Mouse (Mus musculus): ENCODE measurements around the gene Olfr263. TPM values are rescaled to one million over a fixed set of nuclear protein-coding genes. Genes with fewer than 3 reads are reported as not detected.
"Not testable (repeated sequence)": the region's sequence is repeated elsewhere in the genome, so short reads cannot be mapped to it uniquely, and the experiment has no call there.

The Olfr263 gene
- not detected in 2 replicates for polyA plus RNA-seq (2015; fragmentation: Nextera tagmentation; extraction: Ambion mirVana)

DNA sequence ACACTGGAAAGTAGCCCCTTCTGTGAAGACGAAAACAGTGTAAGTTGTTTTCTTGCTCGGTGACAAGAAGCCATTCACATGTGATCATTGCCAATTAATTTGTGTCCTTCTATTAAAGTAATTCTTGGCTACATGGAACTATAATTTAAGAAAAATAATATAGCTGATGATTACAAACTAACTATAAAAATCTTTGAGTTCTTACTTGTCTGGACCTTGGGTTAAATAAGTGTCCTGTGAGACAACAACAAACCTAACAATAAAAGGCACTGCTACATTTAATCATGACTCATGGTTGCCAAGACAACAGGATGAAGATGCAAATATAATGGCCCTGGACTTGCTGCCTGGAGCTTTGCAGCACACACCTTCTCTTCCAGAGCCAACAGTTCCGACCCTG, at the start of gene Olfr263:
Gene Olfr263 (plus strand): TSS at position 301 of the 400 bp plus-strand sequence.
- WGBS (ENCODE audit: insufficient replicate concordance) = 69% methylated on average over 3 of the region's 3 CpGs
- ATAC-seq; H3K9ac ChIP-seq (replicated peaks); H3K4me3 ChIP-seq (ENCODE audit: low read depth, low read length); H3K27me3 ChIP-seq (ENCODE audit: insufficient read depth, low read length); H3K36me3 ChIP-seq (replicated peaks; ENCODE audit: insufficient read depth, low read length); DNase-seq; H3K27ac ChIP-seq (ENCODE audit: low read depth); H3K9me3 ChIP-seq (ENCODE audit: low read length); H3K4me2 ChIP-seq (ENCODE audit: low read depth, low read length); H3K4me1 ChIP-seq (ENCODE audit: insufficient read depth): not testable (repeated sequence)

DNA sequence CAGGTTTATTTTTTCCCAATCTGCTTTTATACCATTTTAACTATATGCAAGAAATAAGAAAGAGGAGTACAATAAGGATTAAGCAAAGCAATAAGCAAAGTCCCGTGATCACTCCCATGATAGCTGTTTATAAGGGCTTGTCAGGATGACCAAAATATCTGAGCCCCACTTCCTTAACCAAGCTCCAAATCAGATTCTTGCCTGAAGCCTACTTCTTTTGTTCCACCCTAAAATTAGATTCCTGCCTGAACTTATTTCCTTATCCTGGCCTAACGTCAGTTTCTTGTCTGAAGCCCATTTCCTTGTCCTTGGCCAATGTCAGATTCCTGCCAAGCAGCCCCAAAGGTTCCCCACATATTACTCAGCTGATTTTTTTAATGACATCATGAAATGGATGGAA, 46.8 kb upstream of the Olfr263 start:
- no peak overlapping the region for H3K4me3 ChIP-seq (ENCODE audit: low read depth, low read length)
- H3K27ac ChIP-seq (ENCODE audit: low read depth) = no peak overlapping the region
- H3K9me3 ChIP-seq (ENCODE audit: low read length) = no peaks in the 10 kb centered on the region
- no peak for DNase-seq
- no peaks in the 10 kb centered on the region for H3K27me3 ChIP-seq (ENCODE audit: insufficient read depth, low read length)
- no peaks in the 10 kb centered on the region for H3K36me3 ChIP-seq (replicated peaks; ENCODE audit: insufficient read depth, low read length)
- no peak for TF ChIP-seq CTCF (IDR thresholded peaks at IDR 0.05; ENCODE audit: low read depth)
- TF ChIP-seq EP300 (IDR thresholded peaks at IDR 0.05; ENCODE audit: low read depth) = no peak
- no peak overlapping the region for H3K9ac ChIP-seq (replicated peaks)
- no peak for ATAC-seq
- WGBS (ENCODE audit: insufficient replicate concordance) = 61% methylated on average over 2 of the region's 2 CpGs
- H3K4me1 ChIP-seq (ENCODE audit: insufficient read depth) = no peaks in the 10 kb centered on the region
- no peak overlapping the region for H3K4me2 ChIP-seq (ENCODE audit: low read depth, low read length)

DNA sequence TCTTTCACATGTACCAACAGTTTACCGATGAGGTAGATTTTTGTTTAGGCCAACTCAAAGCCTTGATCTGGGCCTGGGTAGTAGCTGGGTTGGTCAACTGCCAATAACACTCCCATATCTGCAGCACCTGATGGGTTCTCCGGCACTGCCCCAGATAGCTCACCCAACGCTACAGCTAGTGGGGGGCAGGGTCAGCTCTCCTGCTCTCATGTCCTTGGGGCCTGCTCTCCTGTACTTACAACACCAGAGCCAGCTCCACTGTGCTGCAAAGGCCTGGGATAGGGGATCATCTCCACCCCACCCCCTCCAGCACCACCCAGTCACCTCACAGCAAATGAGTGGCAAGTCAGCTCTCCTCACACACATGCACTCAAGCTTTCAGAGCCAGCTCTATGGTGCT, 19.7 kb upstream of the Olfr263 start:
- Histone ChIP-seq H3K9ac (replicated peaks) (no peak overlapping the region), H3K27ac (ENCODE audit: low read depth) (no peak overlapping the region), H3K36me3 (replicated peaks; ENCODE audit: insufficient read depth, low read length) (no peaks in the 10 kb centered on the region), H3K27me3 (ENCODE audit: insufficient read depth, low read length) (no peaks in the 10 kb centered on the region), H3K4me1 (ENCODE audit: insufficient read depth) (no peaks in the 10 kb centered on the region), H3K9me3 (ENCODE audit: low read length) (no peaks in the 10 kb centered on the region), H3K4me3 (ENCODE audit: low read depth, low read length) (no peak overlapping the region), H3K4me2 (ENCODE audit: low read depth, low read length) (no peak overlapping the region)
- 76% methylated on average over 3 of the region's 3 CpGs for WGBS (ENCODE audit: insufficient replicate concordance)
- no peak for DNase-seq
- no peak for TF ChIP-seq CTCF (IDR thresholded peaks at IDR 0.05; ENCODE audit: low read depth)
- TF ChIP-seq EP300 (IDR thresholded peaks at IDR 0.05; ENCODE audit: low read depth) = no peak
- ATAC-seq = no peak

DNA sequence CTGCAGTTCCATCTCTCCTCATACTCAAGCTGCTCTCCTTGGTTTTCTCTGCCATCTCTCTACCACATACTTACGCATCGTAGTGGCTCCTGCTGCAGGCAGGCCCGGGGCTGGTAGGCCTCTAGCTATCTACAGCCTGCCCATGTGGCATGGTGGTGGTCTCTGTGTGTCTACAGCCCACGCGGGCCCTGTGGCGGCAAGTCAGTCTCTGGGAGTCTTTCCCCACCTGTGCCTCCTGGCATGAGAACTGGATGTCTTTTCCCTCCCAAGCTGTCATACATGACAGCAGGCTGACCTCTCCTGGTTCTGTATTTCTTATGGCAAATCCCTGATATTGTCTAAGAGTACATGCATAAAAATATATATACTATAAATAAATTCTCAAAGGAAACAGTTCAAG, 19.0 kb upstream of the Olfr263 start:
- no peak for TF ChIP-seq EP300 (IDR thresholded peaks at IDR 0.05; ENCODE audit: low read depth)
- TF ChIP-seq CTCF (IDR thresholded peaks at IDR 0.05; ENCODE audit: low read depth) = no peak
- no peak overlapping the region for H3K4me2 ChIP-seq (ENCODE audit: low read depth, low read length)
- WGBS (ENCODE audit: insufficient replicate concordance) = 87% methylated on average over 6 of the region's 6 CpGs
- H3K4me1 ChIP-seq (ENCODE audit: insufficient read depth) = no peaks in the 10 kb centered on the region
- H3K9me3 ChIP-seq (ENCODE audit: low read length) = no peaks in the 10 kb centered on the region
- H3K9ac ChIP-seq (replicated peaks) = no peak overlapping the region
- H3K27me3 ChIP-seq (ENCODE audit: insufficient read depth, low read length) = no peaks in the 10 kb centered on the region
- ATAC-seq = no peak
- no peak overlapping the region for H3K27ac ChIP-seq (ENCODE audit: low read depth)
- no peaks in the 10 kb centered on the region for H3K36me3 ChIP-seq (replicated peaks; ENCODE audit: insufficient read depth, low read length)
- DNase-seq = no peak
- no peak overlapping the region for H3K4me3 ChIP-seq (ENCODE audit: low read depth, low read length)

DNA sequence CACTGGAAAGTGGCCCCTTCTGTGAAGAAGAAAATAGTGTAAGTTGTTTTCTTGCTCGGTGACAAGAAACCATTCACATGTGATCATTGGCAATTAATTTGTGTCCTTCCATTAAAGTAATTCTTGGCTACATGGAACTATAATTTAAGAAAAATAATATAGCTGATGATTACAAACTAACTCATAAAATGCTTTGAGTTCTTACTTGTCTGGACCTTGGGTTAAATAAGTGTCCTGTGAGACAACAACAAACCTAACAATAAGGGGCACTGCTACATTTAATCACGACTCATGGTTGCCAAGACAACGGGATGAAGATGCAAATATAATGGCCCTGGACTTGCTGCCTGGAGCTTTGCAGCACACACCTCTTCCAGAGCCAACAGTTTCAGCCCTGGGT, 18.3 kb upstream of the Olfr263 start, which contains the start of gene Olfr1369-ps1:
Gene Olfr1369-ps1 (plus strand): TSS at position 301 of the 400 bp plus-strand sequence.
- not testable (repeated sequence) for H3K27ac ChIP-seq (ENCODE audit: low read depth); H3K4me1 ChIP-seq (ENCODE audit: insufficient read depth); H3K9me3 ChIP-seq (ENCODE audit: low read length); H3K4me3 ChIP-seq (ENCODE audit: low read depth, low read length); ATAC-seq; H3K27me3 ChIP-seq (ENCODE audit: insufficient read depth, low read length); H3K36me3 ChIP-seq (replicated peaks; ENCODE audit: insufficient read depth, low read length); DNase-seq; H3K4me2 ChIP-seq (ENCODE audit: low read depth, low read length); H3K9ac ChIP-seq (replicated peaks)
- WGBS (ENCODE audit: insufficient replicate concordance) = 74% methylated on average over 3 of the region's 3 CpGs

DNA sequence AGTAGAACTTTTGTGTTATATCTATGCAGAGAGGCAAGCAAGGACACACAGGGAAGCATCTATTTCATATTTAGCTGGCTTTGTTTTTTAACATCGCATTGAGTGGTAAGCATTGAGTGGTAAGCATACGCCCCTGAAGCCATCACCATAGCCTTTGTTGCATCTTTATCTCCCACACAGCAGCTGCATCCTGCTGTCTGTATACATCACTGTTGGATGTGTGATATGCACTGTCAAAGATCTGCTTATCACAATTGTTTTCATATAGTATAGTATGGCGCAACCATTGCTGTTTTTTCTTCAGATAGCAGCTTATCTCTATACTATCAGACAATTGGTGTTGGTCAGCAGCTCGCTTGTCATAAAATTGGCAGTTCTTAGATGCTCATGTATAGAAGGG, 15.3 kb upstream of the Olfr263 start:
- Histone ChIP-seq H3K27me3 (ENCODE audit: insufficient read depth, low read length) (no peaks in the 10 kb centered on the region), H3K9me3 (ENCODE audit: low read length) (no peaks in the 10 kb centered on the region), H3K9ac (replicated peaks) (no peak overlapping the region), H3K4me2 (ENCODE audit: low read depth, low read length) (no peak overlapping the region), H3K4me1 (ENCODE audit: insufficient read depth) (no peaks in the 10 kb centered on the region), H3K27ac (ENCODE audit: low read depth) (no peak overlapping the region), H3K36me3 (replicated peaks; ENCODE audit: insufficient read depth, low read length) (no peaks in the 10 kb centered on the region), H3K4me3 (ENCODE audit: low read depth, low read length) (no peak overlapping the region)
- ATAC-seq = 0 out of 2 replicates have a peak, but pooled peaks have one; percentile 23
- no peak for DNase-seq
- 40% methylated on average over 4 of the region's 4 CpGs for WGBS (ENCODE audit: insufficient replicate concordance)
- TF ChIP-seq CTCF (IDR thresholded peaks at IDR 0.05; ENCODE audit: low read depth) (no peak), EP300 (IDR thresholded peaks at IDR 0.05; ENCODE audit: low read depth) (peak; percentile 37; the same call in 1 of the 2 replicates)

DNA sequence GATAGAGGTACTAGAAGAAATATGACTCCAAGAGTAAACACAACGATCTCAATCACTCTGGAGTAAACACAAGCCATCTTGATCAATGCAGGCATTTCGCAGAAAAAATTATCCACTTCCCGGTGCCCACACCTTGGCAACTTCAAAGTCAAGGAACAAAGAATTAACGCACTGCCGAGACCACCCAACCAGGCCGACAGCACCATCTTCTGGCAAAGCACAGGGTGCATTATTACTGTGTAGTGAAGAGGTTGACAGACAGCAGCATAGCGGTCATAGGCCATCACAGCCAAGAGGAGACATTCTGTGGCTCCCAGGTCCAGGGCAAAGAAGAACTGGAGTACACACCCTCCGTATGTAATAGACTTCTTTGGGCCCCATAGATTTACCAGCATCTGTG, 13.0 kb downstream of the Olfr263 start:
- no peak overlapping the region for H3K4me2 ChIP-seq (ENCODE audit: low read depth, low read length)
- H3K4me3 ChIP-seq (ENCODE audit: low read depth, low read length) = no peak overlapping the region
- H3K9ac ChIP-seq (replicated peaks) = no peak overlapping the region
- WGBS (ENCODE audit: insufficient replicate concordance) = 39% methylated on average over 8 of the region's 8 CpGs
- H3K36me3 ChIP-seq (replicated peaks; ENCODE audit: insufficient read depth, low read length) = no peaks in the 10 kb centered on the region
- H3K9me3 ChIP-seq (ENCODE audit: low read length) = no peaks in the 10 kb centered on the region
- TF ChIP-seq CTCF (IDR thresholded peaks at IDR 0.05; ENCODE audit: low read depth) (peak; percentile 28; the same call in 1 of the 2 replicates), EP300 (IDR thresholded peaks at IDR 0.05; ENCODE audit: low read depth) (no peak)
- ATAC-seq (no peak), DNase-seq (no peak)
- H3K27me3 ChIP-seq (ENCODE audit: insufficient read depth, low read length) = no peaks in the 10 kb centered on the region
- no peaks in the 10 kb centered on the region for H3K4me1 ChIP-seq (ENCODE audit: insufficient read depth)
- H3K27ac ChIP-seq (ENCODE audit: low read depth) = no peak overlapping the region
